Mouse (Mus musculus) CH12.LX (cell line): ENCODE results near the gene Prps1. TPM values are rescaled to one million over a fixed set of nuclear protein-coding genes. Genes with fewer than 3 reads are reported as not detected.

Source experiments
- DNase-seq: peaks from one replicate; pipeline ENCODE4 v3.0.0-alpha.2; 2013; ENCODE audit errors: extremely low read depth
- H3K27ac ChIP-seq: 2 replicates; pipeline ENCODE4 v1.5.1; 2012; ENCODE audit warnings: low read depth, mild to moderate bottlenecking, control low read depth, moderate library complexity; ENCODE audit not compliant: insufficient read depth
- H3K27me3 ChIP-seq: replicated peaks from 2 replicates; pipeline ENCODE3; 2012; ENCODE audit warnings: inconsistent platforms
- H3K36me3 ChIP-seq, 2 experiments: replicated peaks in 1 of 2; 2 replicates each; pipeline versions ENCODE3 to v1.6.1; 2012; ENCODE audit warnings: inconsistent platforms in 1 of 2, low read length in 1 of 2, mild to moderate bottlenecking in 1 of 2, mixed read lengths in 1 of 2, moderate library complexity in 1 of 2; ENCODE audit not compliant: control insufficient read depth in 1 of 2, insufficient read depth in 1 of 2
- H3K4me1 ChIP-seq, 2 experiments: 2 replicates each; pipeline ENCODE4 v1.6.1; 2012; ENCODE audit warnings: inconsistent platforms in 1 of 2, moderate library complexity in 1 of 2; ENCODE audit not compliant: insufficient read depth in 2 of 2, control insufficient read depth in 1 of 2
- H3K4me2 ChIP-seq: 2 replicates; pipeline ENCODE4 v1.6.1; 2012; ENCODE audit warnings: low read depth, mild to moderate bottlenecking, control low read depth; ENCODE audit not compliant: poor library complexity, insufficient read depth, severe bottlenecking
- H3K4me3 ChIP-seq, 3 experiments: fragments of 150-350 bp in 1 of 3; sonication (generic) in 1 of 3; replicated peaks in 1 of 3; 2 replicates each; pipeline versions ENCODE3 to v1.5.1; 2011 to 2012; ENCODE audit warnings: low read depth in 2 of 3, low read length in 2 of 3, mild to moderate bottlenecking in 2 of 3, moderate library complexity in 2 of 3, control low read depth in 1 of 3, improper control_type of control experiment in 1 of 3, inconsistent platforms in 1 of 3, mixed read lengths in 1 of 3; ENCODE audit not compliant: poor library complexity in 1 of 3
- H3K79me2 ChIP-seq: replicated peaks from 2 replicates; pipeline ENCODE4 v1.6.1; 2012; ENCODE audit warnings: mild to moderate bottlenecking, moderate library complexity; ENCODE audit not compliant: control insufficient read depth, poor library complexity, insufficient read depth, severe bottlenecking; ENCODE audit errors: extremely low read depth
- H3K9ac ChIP-seq: 2 replicates; pipeline ENCODE4 v1.6.1; 2012; ENCODE audit warnings: low read depth, mild to moderate bottlenecking, control low read depth, moderate library complexity; ENCODE audit not compliant: insufficient read depth
- H3K9me3 ChIP-seq: replicated peaks from 2 replicates; pipeline ENCODE3; 2012; ENCODE audit warnings: low read length, inconsistent platforms, mixed read lengths
- E2F4 ChIP-seq: IDR thresholded peaks from 2 replicates; pipeline ENCODE4 v1.6.1; 2011; ENCODE audit warnings: low read depth, low read length, improper control_type of control experiment; ENCODE audit not compliant: insufficient replicate concordance
- KAT2A ChIP-seq: IDR thresholded peaks from 2 replicates; pipeline ENCODE4 v1.6.1; 2012; ENCODE audit warnings: low read length, improper control_type of control experiment, inconsistent platforms; ENCODE audit not compliant: insufficient replicate concordance
- MAFK ChIP-seq: IDR thresholded peaks from 2 replicates; pipeline ENCODE4 v1.6.1; 2011; ENCODE audit warnings: low read length, improper control_type of control experiment; ENCODE audit not compliant: insufficient replicate concordance
- MAX ChIP-seq: IDR thresholded peaks from 2 replicates; pipeline ENCODE4 v1.6.1; 2011; ENCODE audit warnings: low read length, improper control_type of control experiment
- MXI1 ChIP-seq: IDR thresholded peaks from 2 replicates; pipeline ENCODE4 v1.6.1; 2011; ENCODE audit warnings: mild to moderate bottlenecking, low read depth, low read length, improper control_type of control experiment
- MYC ChIP-seq: IDR thresholded peaks from 2 replicates; pipeline ENCODE4 v1.6.1; 2011; ENCODE audit warnings: low read depth, mild to moderate bottlenecking, improper control_type of control experiment, low read length
- NRF1 ChIP-seq: IDR thresholded peaks from 2 replicates; pipeline ENCODE4 v1.6.1; 2014; ENCODE audit warnings: low read depth, mild to moderate bottlenecking, inconsistent platforms, low read length, improper control_type of control experiment, moderate library complexity
- PAX5 ChIP-seq: IDR thresholded peaks from 2 replicates; pipeline ENCODE4 v1.6.1; 2012; ENCODE audit warnings: low read length, inconsistent platforms, mixed read lengths
- POLR2AphosphoS2 ChIP-seq: IDR thresholded peaks from 2 replicates; pipeline ENCODE4 v1.6.1; 2011; ENCODE audit warnings: low read depth, low read length, improper control_type of control experiment
- SIN3A ChIP-seq: IDR thresholded peaks from 2 replicates; pipeline ENCODE4 v1.6.1; 2012; ENCODE audit warnings: low read length, improper control_type of control experiment, inconsistent platforms
- SMC3 ChIP-seq: IDR thresholded peaks from 2 replicates; pipeline ENCODE4 v1.6.1; 2011; ENCODE audit warnings: low read depth, low read length, improper control_type of control experiment
- TCF12 ChIP-seq: IDR thresholded peaks from 2 replicates; pipeline ENCODE4 v1.6.1; 2014; ENCODE audit warnings: low read depth, mild to moderate bottlenecking, inconsistent platforms, low read length, improper control_type of control experiment
- USF1 ChIP-seq: IDR thresholded peaks from 2 replicates; pipeline ENCODE4 v1.6.1; 2014; ENCODE audit warnings: low read depth, mild to moderate bottlenecking, inconsistent platforms, low read length, improper control_type of control experiment
- USF2 ChIP-seq: conservative IDR thresholded peaks from 2 replicates; pipeline ENCODE4 v1.6.1; 2011; ENCODE audit warnings: low read depth, low read length, improper control_type of control experiment
- ZC3H11A ChIP-seq: IDR thresholded peaks from 2 replicates; pipeline ENCODE4 v1.6.1; 2012; ENCODE audit warnings: low read depth, mild to moderate bottlenecking, inconsistent platforms, low read length, improper control_type of control experiment
- ZNF384 ChIP-seq: IDR thresholded peaks from 2 replicates; pipeline ENCODE4 v1.6.1; 2012; ENCODE audit warnings: low read depth, low read length, improper control_type of control experiment, inconsistent platforms
- dilution Hi-C: fragments of 300-500 bp; cut with MboI; formaldehyde crosslinking; loops from 2 replicates; pipeline ENCODE4 v1.14.3; 2020; ENCODE audit warnings: low sequenced_read_pairs; ENCODE audit not compliant: extremely low pct_unique_long_range_greater_than_20kb, extremely low pct_ligation_motif_present
- in situ Hi-C: fragments of 300-500 bp; cut with MboI; formaldehyde crosslinking; loops from 3 replicates; pipeline ENCODE4 v1.14.3; 2019; ENCODE audit warnings: low sequenced_read_pairs, low pct_ligation_motif_present, low pct_unique_long_range_greater_than_20kb, mixed read lengths
- polyA plus RNA-seq: library from polyadenylated mRNA; unstranded; fragments of >175 nt; gene quantifications from 2 replicates; pipeline ENCODE4 v1.2.1, GENCODE M21; 2012; ENCODE audit warnings: low read depth; ENCODE audit not compliant: insufficient read length
- total RNA-seq, 2 experiments: library from RNA; depleted of rRNA; stranded (reverse); fragments of 300-350 nt in 1 of 2; fragments of >200 nt in 1 of 2; gene quantifications; 2 replicates each; pipeline ENCODE4 v1.2.3; 2012 to 2014

The Prps1 gene
- total and polyA plus RNA-seq, 3 experiments, result 52.9 to 163 (median 128) TPM

GRCm38 (mm10) chrX:140509817-140510216 lies 53.4 kb downstream of the Prps1 start:
- peaks cover 18 to 38% of the 10 kb centered on the region in 2 experiments for H3K4me1 ChIP-seq
- no peak for DNase-seq
- no peaks in the 10 kb centered on the region for H3K27me3 ChIP-seq
- no peaks in the 10 kb centered on the region for H3K36me3 ChIP-seq
- no peak overlapping the region for H3K27ac ChIP-seq
- H3K79me2 ChIP-seq, result no peaks in the 10 kb centered on the region
- H3K4me2 ChIP-seq, result no peak overlapping the region
- H3K9ac ChIP-seq, result no peak overlapping the region
- H3K4me3 ChIP-seq, result no peak overlapping the region
- in situ Hi-C loops (no loop called here), dilution Hi-C loops (no loop called here)
- no peaks in the 10 kb centered on the region for H3K9me3 ChIP-seq
- no peak for TF ChIP-seq MYC
- peak; percentile 65 for TF ChIP-seq ZNF384
- TF ChIP-seq MAFK, result peak; percentile 94
- TF ChIP-seq NRF1, result no peak

DNA sequence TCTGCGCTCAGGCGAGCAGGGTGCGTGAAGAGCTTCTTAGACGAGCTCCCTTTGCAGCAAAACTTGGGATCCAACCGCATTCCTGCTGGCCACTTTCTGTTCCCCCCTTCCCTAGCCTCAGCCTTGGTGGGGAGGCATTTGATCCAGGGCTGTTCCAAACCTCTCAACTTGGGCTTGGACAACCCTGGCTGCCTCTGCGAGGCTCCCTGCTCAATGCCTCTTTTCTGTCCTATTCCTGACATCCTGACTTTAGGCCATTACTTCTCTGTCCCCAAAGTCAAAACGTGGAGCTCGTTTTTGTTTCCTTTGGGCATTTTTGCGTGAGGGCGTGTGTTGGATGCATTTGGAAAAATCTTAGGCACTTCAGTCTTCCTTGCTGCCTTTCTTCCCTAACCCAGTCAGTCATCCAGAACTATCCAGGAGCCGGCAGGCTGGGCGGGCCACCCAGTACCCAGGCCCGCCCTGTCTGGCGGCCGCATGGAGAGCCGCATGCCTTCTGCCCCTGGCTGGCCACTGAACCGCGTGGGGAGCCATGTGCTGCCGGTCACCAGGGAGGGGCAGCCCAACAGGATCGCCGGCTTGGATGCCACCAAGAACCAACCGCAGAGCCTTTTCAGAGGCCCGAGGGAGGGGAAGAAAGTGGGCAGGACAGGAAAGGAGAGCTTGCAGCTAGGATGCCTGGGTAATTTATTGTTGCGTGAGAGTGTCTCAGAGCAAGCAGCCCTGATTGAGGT lies 54.5 kb downstream of the Prps1 start:
- Histone ChIP-seq H3K27ac (no peak overlapping the region), H3K4me1 (peaks cover 14 to 29% of the 10 kb centered on the region in 2 experiments), H3K9me3 (no peaks in the 10 kb centered on the region), H3K4me2 (no peak overlapping the region), H3K79me2 (no peaks in the 10 kb centered on the region), H3K27me3 (no peaks in the 10 kb centered on the region), H3K9ac (no peak overlapping the region), H3K4me3 (no peak overlapping the region), H3K36me3 (no peaks in the 10 kb centered on the region)
- dilution Hi-C loops, result no loop called here
- no peak for TF ChIP-seq SIN3A
- DNase-seq, result no peak
- in situ Hi-C loops, result no loop called here

- Histone ChIP-seq H3K9me3 (no peaks in the 10 kb centered on the region), H3K27ac (no peak overlapping the region), H3K4me1 (peaks cover 7 to 19% of the 10 kb centered on the region in 2 experiments), H3K9ac (no peak overlapping the region), H3K4me2 (no peak overlapping the region), H3K27me3 (no peaks in the 10 kb centered on the region), H3K4me3 (no peak overlapping the region), H3K79me2 (no peaks in the 10 kb centered on the region), H3K36me3 (no peaks in the 10 kb centered on the region)
- in situ Hi-C loops (no loop called here), dilution Hi-C loops (no loop called here)
- TF ChIP-seq TCF12 (no peak), MAX (no peak), ZNF384 (no peak), PAX5 (no peak), KAT2A (no peak), MXI1 (no peak), SIN3A (no peak), E2F4 (no peak), USF1 (no peak), ZC3H11A (no peak), POLR2AphosphoS2 (no peak), USF2 (no peak), SMC3 (no peak)
- DNase-seq, result no peak
Observed at GRCm38 (mm10) chrX:140511687-140512651, 55.6 kb downstream of the Prps1 start.
